Mouse (Mus musculus): Measurements from ENCODE around the gene Acot8. TPM values are rescaled to one million over a fixed set of nuclear protein-coding genes. Genes with fewer than 3 reads are reported as not detected.

Acot8 gene
- polyA plus RNA-seq, 1 experiment, result 45.6 TPM

- H3K4me1 ChIP-seq (ENCODE audit: control insufficient read depth, insufficient read depth, low read length), result peaks cover 8% of the 10 kb centered on the region
- peaks cover 4% of the 10 kb centered on the region for H3K36me3 ChIP-seq (ENCODE audit: control insufficient read depth, insufficient read depth, low read length)
- H3K27me3 ChIP-seq (ENCODE audit: control insufficient read depth, insufficient read depth, low read length), result no peaks in the 10 kb centered on the region
- peak overlapping the region; percentile 99 for H3K27ac ChIP-seq (ENCODE audit: control insufficient read depth, insufficient read depth, low read depth, low read length)
- TF ChIP-seq POLR2A (IDR thresholded peaks at IDR 0.05; ENCODE audit: control insufficient read depth, low read depth, low read length) (no peak), CTCF (IDR thresholded peaks at IDR 0.05; ENCODE audit: control insufficient read depth, insufficient read depth, insufficient replicate concordance, low read depth, low read length) (no peak)
- peak overlapping the region; percentile 97 for H3K4me3 ChIP-seq (ENCODE audit: control insufficient read depth, low read depth, low read length)
Observed at GRCm38 (mm10) chr2:164744987-164745386, 59.7 kb downstream of the Acot8 start.

Other genes starting within 250 kb of the Acot8 start
- gene Wfdc2, start 242.5 kb downstream of the Acot8 start, polyA plus RNA-seq (2012; rRNA removed), result 0.51 and 0.72 TPM in 2 replicates
- gene Spint3, start 231.4 kb downstream of the Acot8 start, polyA plus RNA-seq (2012; rRNA removed), result 37.5 TPM in 1 of 2 replicates, not detected in the other
- 23.9 and 25.0 TPM in 2 replicates for gene Wfdc6a, start 219.4 kb downstream of the Acot8 start, polyA plus RNA-seq (2012; rRNA removed)
- gene Eppin, start 211.3 kb downstream of the Acot8 start, polyA plus RNA-seq (2012; rRNA removed), result 52.4 and 70.8 TPM in 2 replicates
- 2.4 and 17.5 TPM in 2 replicates for gene Wfdc6b, start 191.4 kb downstream of the Acot8 start, polyA plus RNA-seq (2012; rRNA removed)
- gene Wfdc8, start 191.3 kb downstream of the Acot8 start, polyA plus RNA-seq (2012; rRNA removed), result 3.8 and 15.4 TPM in 2 replicates
- 0.12 and 33.5 TPM in 2 replicates for gene Wfdc16, start 166.1 kb downstream of the Acot8 start, polyA plus RNA-seq (2012; rRNA removed)
- 163 and 447 TPM in 2 replicates for gene Wfdc10, start 148.8 kb downstream of the Acot8 start, polyA plus RNA-seq (2012; rRNA removed)
- gene Wfdc9, start 148.3 kb downstream of the Acot8 start, polyA plus RNA-seq (2012; rRNA removed), result 0.48 and 29.2 TPM in 2 replicates
- gene Wfdc11, start 130.8 kb downstream of the Acot8 start, polyA plus RNA-seq (2012; rRNA removed), result 0.20 TPM in 1 of 2 replicates, not detected in the other
- 0.32 and 36.5 TPM in 2 replicates for gene Wfdc13, start 119.8 kb downstream of the Acot8 start, polyA plus RNA-seq (2012; rRNA removed)
- not detected in 2 replicates for gene Spint4, start 106.4 kb downstream of the Acot8 start, polyA plus RNA-seq (2012; rRNA removed)
- gene Spint5, start 89.6 kb downstream of the Acot8 start, polyA plus RNA-seq (2012; rRNA removed), result 0.69 and 0.93 TPM in 2 replicates
- gene Wfdc3, start 59.0 kb downstream of the Acot8 start, polyA plus RNA-seq (2012; rRNA removed), result 118 and 120 TPM in 2 replicates
- 32.4 and 43.1 TPM in 2 replicates for gene Dnttip1, start 58.9 kb downstream of the Acot8 start, polyA plus RNA-seq (2012; rRNA removed)
- gene Ube2c, start 35.0 kb downstream of the Acot8 start, polyA plus RNA-seq (2012; rRNA removed), result 57.7 and 60.0 TPM in 2 replicates
- gene Tnnc2, start 24.9 kb downstream of the Acot8 start, polyA plus RNA-seq (2012; rRNA removed), result 0.89 and 5.6 TPM in 2 replicates
- gene Snx21, start 19.1 kb downstream of the Acot8 start, polyA plus RNA-seq (2012; rRNA removed), result 9.7 and 11.9 TPM in 2 replicates
- gene Zswim3, start 216 bp upstream of the Acot8 start, polyA plus RNA-seq (2012; rRNA removed), result 18.0 and 19.5 TPM in 2 replicates
- 25.3 and 26.0 TPM in 2 replicates for gene Zswim1, start 17.8 kb upstream of the Acot8 start, polyA plus RNA-seq (2012; rRNA removed)
- 154 and 173 TPM in 2 replicates for gene Spata25, start 23.7 kb upstream of the Acot8 start, polyA plus RNA-seq (2012; rRNA removed)
- gene Ctsa, start 28.0 kb upstream of the Acot8 start, polyA plus RNA-seq (2012; rRNA removed), result 22.7 and 25.9 TPM in 2 replicates
- gene Neurl2, start 28.6 kb upstream of the Acot8 start, polyA plus RNA-seq (2012; rRNA removed), result 1.2 and 1.3 TPM in 2 replicates
- 18.0 and 23.7 TPM in 2 replicates for gene Pltp, start 52.8 kb upstream of the Acot8 start, polyA plus RNA-seq (2012; rRNA removed)
- 17.0 and 19.3 TPM in 2 replicates for gene Pcif1, start 74.4 kb upstream of the Acot8 start, polyA plus RNA-seq (2012; rRNA removed)
- 9.8 and 10.6 TPM in 2 replicates for gene Zfp335, start 106.9 kb upstream of the Acot8 start, polyA plus RNA-seq (2012; rRNA removed)
- 0.37 and 0.61 TPM in 2 replicates for gene Mmp9, start 135.9 kb upstream of the Acot8 start, polyA plus RNA-seq (2012; rRNA removed)
- 15.9 and 16.6 TPM in 2 replicates for gene Slc12a5, start 155.9 kb upstream of the Acot8 start, polyA plus RNA-seq (2012; rRNA removed)
- 37.0 and 40.3 TPM in 2 replicates for gene Ncoa5, start 230.0 kb upstream of the Acot8 start, polyA plus RNA-seq (2012; rRNA removed)